Comparison of ENCODE assay signal across 8 mouse cellular contexts in the genomic region with DNA sequence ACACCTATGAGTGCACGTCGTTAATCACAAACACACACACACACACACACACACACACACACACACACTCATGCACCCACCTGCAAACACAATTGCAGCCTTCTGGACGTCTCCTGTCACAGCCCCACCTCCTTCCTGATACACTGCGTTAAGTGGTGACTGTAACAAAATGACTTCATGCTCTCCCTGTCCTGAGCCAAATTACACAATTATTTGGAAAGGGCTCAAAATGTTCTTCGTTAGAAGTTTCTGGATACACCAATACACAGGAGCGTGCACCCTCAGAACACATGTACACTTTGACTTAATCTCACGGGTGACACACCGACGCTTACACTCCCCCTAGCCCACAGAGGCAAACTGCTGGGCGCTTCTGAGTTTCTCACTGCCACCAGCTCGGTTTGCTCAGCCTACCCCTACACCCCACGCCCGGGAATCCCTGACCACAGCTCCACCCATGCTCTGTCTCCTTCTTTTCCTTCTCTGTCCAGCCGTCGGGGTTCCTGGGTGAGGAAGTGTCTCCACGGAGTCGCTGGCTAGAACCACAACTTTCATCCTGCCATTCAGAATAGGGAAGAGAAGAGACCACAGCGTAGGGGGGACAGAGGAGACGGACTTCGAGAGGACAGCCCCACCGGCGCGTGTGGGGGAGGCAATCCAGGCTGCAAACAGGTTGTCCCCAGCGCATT. TPM values are rescaled to one million over a fixed set of nuclear protein-coding genes. Genes with fewer than 3 reads are reported as not detected.
DNase-seq lines count a peak whose midpoint lies in the region; ATAC-seq lines count a peak whose summit lies in the region.

No protein-coding gene starts in this region.

- H3K27me3 ChIP-seq in heart, embryonic 11.5 days (ENCODE audit: control insufficient read depth, insufficient read depth, low read length), result peaks cover 76% of the 10 kb centered on the region
- peaks cover 96% of the 10 kb centered on the region for H3K27me3 ChIP-seq in midbrain, embryonic 12.5 days
- H3K27me3 ChIP-seq in midbrain, embryonic 16.5 days (ENCODE audit: control insufficient read depth, insufficient read depth, low read depth, low read length), result peaks cover 69% of the 10 kb centered on the region
- peaks cover 66% of the 10 kb centered on the region for H3K27me3 ChIP-seq in intestine, embryonic 16.5 days (replicated peaks; ENCODE audit: control insufficient read depth, insufficient read depth, low read length)
- peaks cover 65% of the 10 kb centered on the region for H3K27me3 ChIP-seq in stomach, embryonic 14.5 days (ENCODE audit: control insufficient read depth, insufficient read depth, low read length)

- no peak for ATAC-seq in heart, embryonic 11.5 days (replicated peaks; ENCODE audit: insufficient number of reproducible peaks, low FRiP score, low TSS enrichment)
- ATAC-seq in midbrain, embryonic 12.5 days (ENCODE audit: low FRiP score, low read depth), result no peak
- no peak for ATAC-seq in midbrain, embryonic 16.5 days
- peak; percentile 12; the same call in 1 of the 2 replicates for ATAC-seq in intestine, embryonic 16.5 days
- no peak for ATAC-seq in stomach, embryonic 14.5 days (ENCODE audit: insufficient number of reproducible peaks, insufficient read depth, low FRiP score, low read depth)

- peak overlapping the region; percentile 20 for H3K4me3 ChIP-seq in heart, embryonic 11.5 days (ENCODE audit: low read depth, low read length)
- peak overlapping the region; percentile 28; the same call in 1 of the 2 replicates for H3K4me3 ChIP-seq in midbrain, embryonic 12.5 days
- H3K4me3 ChIP-seq in midbrain, embryonic 16.5 days (ENCODE audit: low read depth, low read length), result no peak overlapping the region
- peak overlapping the region; percentile 11; the same call in 1 of the 2 replicates for H3K4me3 ChIP-seq in intestine, embryonic 16.5 days (ENCODE audit: low read length)
- no peak overlapping the region for H3K4me3 ChIP-seq in stomach, embryonic 14.5 days (ENCODE audit: low read depth, low read length)

- no peaks in the 10 kb centered on the region for H3K9me3 ChIP-seq in heart, embryonic 11.5 days (replicated peaks; ENCODE audit: control insufficient read depth, low read length)
- H3K9me3 ChIP-seq in midbrain, embryonic 12.5 days, result no peaks in the 10 kb centered on the region
- H3K9me3 ChIP-seq in midbrain, embryonic 16.5 days (replicated peaks; ENCODE audit: control insufficient read depth, low read length, poor library complexity, severe bottlenecking), result no peaks in the 10 kb centered on the region; the same call in 1 of the 2 replicates
- H3K9me3 ChIP-seq in intestine, embryonic 16.5 days (ENCODE audit: control insufficient read depth, low read length), result no peaks in the 10 kb centered on the region
- H3K9me3 ChIP-seq in stomach, embryonic 14.5 days (ENCODE audit: control insufficient read depth, low read depth, low read length), result 0 out of 2 replicates have a peak, but pooled peaks cover 3% of the 10 kb centered on the region

- no peak overlapping the region for H3K27ac ChIP-seq in heart, embryonic 11.5 days (ENCODE audit: low read depth, low read length)
- H3K27ac ChIP-seq in midbrain, embryonic 12.5 days (replicated peaks), result no peak overlapping the region
- no peak overlapping the region for H3K27ac ChIP-seq in midbrain, embryonic 16.5 days (ENCODE audit: low read length)
- no peak overlapping the region for H3K27ac ChIP-seq in intestine, embryonic 16.5 days (ENCODE audit: low read length)
- H3K27ac ChIP-seq in stomach, embryonic 14.5 days (ENCODE audit: low read length), result no peak overlapping the region

- 16% methylated on average over 24 of the region's 24 CpGs for WGBS in heart, embryonic 11.5 days (ENCODE audit: insufficient replicate concordance)
- WGBS in midbrain, embryonic 12.5 days, result 12% methylated on average over 24 of the region's 24 CpGs
- 10% methylated on average over 24 of the region's 24 CpGs for WGBS in midbrain, embryonic 16.5 days
- whole genome bisulfite sequencing in intestine, embryonic 16.5 days, result 12% methylated on average over 24 of the region's 24 CpGs
- 11% methylated on average over 24 of the region's 24 CpGs for WGBS in stomach, embryonic 14.5 days

- no peak overlapping the region for H3K9ac ChIP-seq in heart, embryonic 11.5 days (ENCODE audit: low read depth, low read length)
- H3K9ac ChIP-seq in midbrain, embryonic 12.5 days (replicated peaks), result no peak overlapping the region
- no peak overlapping the region for H3K9ac ChIP-seq in midbrain, embryonic 16.5 days (ENCODE audit: low read depth, low read length)
- H3K9ac ChIP-seq in intestine, embryonic 16.5 days (ENCODE audit: low read depth, low read length), result no peak overlapping the region
- no peak overlapping the region for H3K9ac ChIP-seq in stomach, embryonic 14.5 days (replicated peaks; ENCODE audit: low read depth, low read length)

- no peaks in the 10 kb centered on the region for H3K36me3 ChIP-seq in heart, embryonic 11.5 days (ENCODE audit: control insufficient read depth, insufficient read depth, low read length)
- H3K36me3 ChIP-seq in midbrain, embryonic 12.5 days, result no peaks in the 10 kb centered on the region
- no peaks in the 10 kb centered on the region for H3K36me3 ChIP-seq in midbrain, embryonic 16.5 days (ENCODE audit: control insufficient read depth, insufficient read depth, low read length)
- H3K36me3 ChIP-seq in intestine, embryonic 16.5 days (ENCODE audit: control insufficient read depth, insufficient read depth, low read length), result no peaks in the 10 kb centered on the region
- no peaks in the 10 kb centered on the region for H3K36me3 ChIP-seq in stomach, embryonic 14.5 days (ENCODE audit: control insufficient read depth, insufficient read depth, low read length)

- peaks cover 11% of the 10 kb centered on the region for H3K4me1 ChIP-seq in heart, embryonic 11.5 days (ENCODE audit: control insufficient read depth, insufficient read depth, low read length)
- peaks cover 27% of the 10 kb centered on the region for H3K4me1 ChIP-seq in midbrain, embryonic 12.5 days
- peaks cover 12% of the 10 kb centered on the region; the same call in 1 of the 2 replicates for H3K4me1 ChIP-seq in midbrain, embryonic 16.5 days (ENCODE audit: control insufficient read depth, insufficient read depth, low read length)
- H3K4me1 ChIP-seq in intestine, embryonic 16.5 days (ENCODE audit: control insufficient read depth, insufficient read depth, low read length), result peaks cover 24% of the 10 kb centered on the region
- H3K4me1 ChIP-seq in stomach, embryonic 14.5 days (ENCODE audit: control insufficient read depth, insufficient read depth, low read length), result peaks cover 11% of the 10 kb centered on the region; the same call in 1 of the 2 replicates

- H3K4me2 ChIP-seq in heart, embryonic 11.5 days, result peak overlapping the region; percentile 48
- H3K4me2 ChIP-seq in midbrain, embryonic 12.5 days (replicated peaks), result peak overlapping the region; percentile 23; the same call in 1 of the 2 replicates
- no peak overlapping the region for H3K4me2 ChIP-seq in midbrain, embryonic 16.5 days (ENCODE audit: low read length)
- no peak overlapping the region for H3K4me2 ChIP-seq in intestine, embryonic 16.5 days (ENCODE audit: low read depth, low read length)
- 0 out of 2 replicates have a peak overlapping the region, but pooled peaks have one; percentile 2 for H3K4me2 ChIP-seq in stomach, embryonic 14.5 days (replicated peaks; ENCODE audit: low read depth, low read length)

- DNase-seq in heart, adult 9 months (ENCODE audit: low spot score in 2 of 2), result no peak
- DNase-seq in embryo, embryonic 10 days (ENCODE audit: low spot score), result no peak
- DNase-seq in spleen, postnatal 10 days (ENCODE audit: low spot score in 2 of 2), result no peak

RNA-seq across cellular contexts. Expression of gene Wnt1, which starts 0.5 kb away (rescaled TPM):
- not detected in 2 replicates for polyA plus RNA-seq in heart, embryonic 11.5 days (2014; fragmentation: Nextera tagmentation; extraction: Ambion mirVana)
- 8.7 and 13.1 TPM in 2 replicates for polyA plus RNA-seq in midbrain, embryonic 12.5 days (2016; fragmentation: Nextera tagmentation; extraction: Ambion mirVana)
- polyA plus RNA-seq in midbrain, embryonic 16.5 days (2015; fragmentation: Nextera tagmentation; extraction: Ambion mirVana), result 1.2 and 1.3 TPM in 2 replicates
- polyA plus RNA-seq in intestine, embryonic 16.5 days (2015; fragmentation: Nextera tagmentation; extraction: Ambion mirVana), result not detected in 2 replicates
- not detected in 2 replicates for polyA plus RNA-seq in stomach, embryonic 14.5 days (2014; fragmentation: Nextera tagmentation; extraction: Ambion mirVana)

RNA-seq across cellular contexts. Expression of gene Wnt10b, which starts 11.2 kb away (rescaled TPM):
- polyA plus RNA-seq in heart, embryonic 11.5 days (2014; fragmentation: Nextera tagmentation; extraction: Ambion mirVana), result not detected in 2 replicates
- 0.14 and 0.34 TPM in 2 replicates for polyA plus RNA-seq in midbrain, embryonic 12.5 days (2016; fragmentation: Nextera tagmentation; extraction: Ambion mirVana)
- not detected in 2 replicates for polyA plus RNA-seq in midbrain, embryonic 16.5 days (2015; fragmentation: Nextera tagmentation; extraction: Ambion mirVana)
- 0.09 TPM in 1 of 2 replicates, not detected in the other for polyA plus RNA-seq in intestine, embryonic 16.5 days (2015; fragmentation: Nextera tagmentation; extraction: Ambion mirVana)
- not detected in 2 replicates for polyA plus RNA-seq in stomach, embryonic 14.5 days (2014; fragmentation: Nextera tagmentation; extraction: Ambion mirVana)

RNA-seq across cellular contexts. Expression of gene Ddn, which starts 20.2 kb away (rescaled TPM):
- 0.11 and 0.25 TPM in 2 replicates for polyA plus RNA-seq in heart, embryonic 11.5 days (2014; fragmentation: Nextera tagmentation; extraction: Ambion mirVana)
- 0.61 and 1.3 TPM in 2 replicates for polyA plus RNA-seq in midbrain, embryonic 12.5 days (2016; fragmentation: Nextera tagmentation; extraction: Ambion mirVana)
- polyA plus RNA-seq in midbrain, embryonic 16.5 days (2015; fragmentation: Nextera tagmentation; extraction: Ambion mirVana), result 0.35 and 0.42 TPM in 2 replicates
- not detected in 2 replicates for polyA plus RNA-seq in intestine, embryonic 16.5 days (2015; fragmentation: Nextera tagmentation; extraction: Ambion mirVana)
- polyA plus RNA-seq in stomach, embryonic 14.5 days (2014; fragmentation: Nextera tagmentation; extraction: Ambion mirVana), result not detected in 2 replicates

RNA-seq across cellular contexts. Expression of gene Arf3, which starts 26.1 kb away (rescaled TPM):
- polyA plus RNA-seq in heart, embryonic 11.5 days (2014; fragmentation: Nextera tagmentation; extraction: Ambion mirVana), result 22.8 and 30.7 TPM in 2 replicates
- polyA plus RNA-seq in midbrain, embryonic 12.5 days (2016; fragmentation: Nextera tagmentation; extraction: Ambion mirVana), result 56.0 and 64.4 TPM in 2 replicates
- 96.4 and 102 TPM in 2 replicates for polyA plus RNA-seq in midbrain, embryonic 16.5 days (2015; fragmentation: Nextera tagmentation; extraction: Ambion mirVana)
- polyA plus RNA-seq in intestine, embryonic 16.5 days (2015; fragmentation: Nextera tagmentation; extraction: Ambion mirVana), result 35.4 and 40.1 TPM in 2 replicates
- 33.2 and 34.5 TPM in 2 replicates for polyA plus RNA-seq in stomach, embryonic 14.5 days (2014; fragmentation: Nextera tagmentation; extraction: Ambion mirVana)

RNA-seq across cellular contexts. Expression of gene Prkag1, which starts 42.2 kb away (rescaled TPM):
- 72.1 and 74.7 TPM in 2 replicates for polyA plus RNA-seq in heart, embryonic 11.5 days (2014; fragmentation: Nextera tagmentation; extraction: Ambion mirVana)
- 83.1 and 85.9 TPM in 2 replicates for polyA plus RNA-seq in midbrain, embryonic 12.5 days (2016; fragmentation: Nextera tagmentation; extraction: Ambion mirVana)
- 72.9 and 73.1 TPM in 2 replicates for polyA plus RNA-seq in midbrain, embryonic 16.5 days (2015; fragmentation: Nextera tagmentation; extraction: Ambion mirVana)
- polyA plus RNA-seq in intestine, embryonic 16.5 days (2015; fragmentation: Nextera tagmentation; extraction: Ambion mirVana), result 92.2 and 94.6 TPM in 2 replicates
- 76.3 and 80.0 TPM in 2 replicates for polyA plus RNA-seq in stomach, embryonic 14.5 days (2014; fragmentation: Nextera tagmentation; extraction: Ambion mirVana)

Comparison
In these comparisons a context has a peak if more than half of its experiments do, and no peak if none do; other contexts are left out.
1. H3K4me2 ChIP-seq: peak in heart, embryonic 11.5 days (single experiment), midbrain, embryonic 12.5 days (single experiment) and stomach, embryonic 14.5 days (single experiment); none in midbrain, embryonic 16.5 days (single experiment) and intestine, embryonic 16.5 days (single experiment).
2. H3K4me3 ChIP-seq: peak in heart, embryonic 11.5 days (single experiment), midbrain, embryonic 12.5 days (single experiment) and intestine, embryonic 16.5 days (single experiment); none in midbrain, embryonic 16.5 days (single experiment) and stomach, embryonic 14.5 days (single experiment).